Mouse (Mus musculus) intestine, embryonic 16.5 days (tissue): Measurements from ENCODE around the gene Ppp1cc. TPM values are rescaled to one million over a fixed set of nuclear protein-coding genes. Genes with fewer than 3 reads are reported as not detected.
"Not testable (repeated sequence)": the region's sequence is repeated elsewhere in the genome, so short reads cannot be mapped to it uniquely, and the experiment has no call there.

Experiments used
- ATAC-seq: fragments of 200-750 bp; cut with Nextera tagmentation; 2 replicates; pipeline ENCODE4 v1.8.0; 2017; ENCODE audit warnings: moderate TSS enrichment, moderate library complexity
- H3K27ac ChIP-seq: fragments of 300-500 bp; sonication (generic); 2 replicates; pipeline ENCODE4 v1.5.1; 2014; ENCODE audit warnings: mild to moderate bottlenecking, low read length
- H3K27me3 ChIP-seq: fragments of 300-500 bp; sonication (generic); replicated peaks from 2 replicates; pipeline ENCODE4 v1.6.1; 2014; ENCODE audit warnings: low read length, control low read depth, mixed read lengths; ENCODE audit not compliant: control insufficient read depth, insufficient read depth
- H3K36me3 ChIP-seq: fragments of 300-500 bp; sonication (generic); 2 replicates; pipeline ENCODE4 v1.6.1; 2014; ENCODE audit warnings: low read length, control low read depth; ENCODE audit not compliant: control insufficient read depth, insufficient read depth
- H3K4me1 ChIP-seq: fragments of 300-500 bp; sonication (generic); 2 replicates; pipeline ENCODE4 v1.6.1; 2014; ENCODE audit warnings: low read length, control low read depth, mixed read lengths; ENCODE audit not compliant: control insufficient read depth, insufficient read depth
- H3K4me2 ChIP-seq: fragments of 300-500 bp; sonication (generic); 2 replicates; pipeline ENCODE4 v1.6.1; 2014; ENCODE audit warnings: low read depth, low read length, control low read depth
- H3K4me3 ChIP-seq: fragments of 300-500 bp; sonication (generic); 2 replicates; pipeline ENCODE4 v1.5.1; 2014; ENCODE audit warnings: mild to moderate bottlenecking, low read length
- H3K9ac ChIP-seq: fragments of 300-500 bp; sonication (generic); 2 replicates; pipeline ENCODE4 v1.6.1; 2014; ENCODE audit warnings: low read depth, low read length
- H3K9me3 ChIP-seq: fragments of 300-500 bp; sonication (generic); 2 replicates; pipeline ENCODE4 v1.6.1; 2016; ENCODE audit warnings: low read length, control low read depth; ENCODE audit not compliant: control insufficient read depth
- WGBS: fragments of 180-500 bp; shearing (Covaris S2); extraction: QIAGEN DNeasy Blood & Tissue Kit; methylation state at CpG from one replicate; pipeline ENCODE4 v1.1.7; 2014; 5-methylcytosine and 5-hydroxymethylcytosine counted together
- polyA plus RNA-seq: library from polyadenylated mRNA; unstranded; fragments of >200 nt; fragmentation: Nextera tagmentation; extraction: Ambion mirVana; gene quantifications from 2 replicates; pipeline ENCODE4 v1.2.1, GENCODE M21; 2015

The Ppp1cc gene
- polyA plus RNA-seq, 1 experiment from 2014 or later, result 215 TPM

DNA sequence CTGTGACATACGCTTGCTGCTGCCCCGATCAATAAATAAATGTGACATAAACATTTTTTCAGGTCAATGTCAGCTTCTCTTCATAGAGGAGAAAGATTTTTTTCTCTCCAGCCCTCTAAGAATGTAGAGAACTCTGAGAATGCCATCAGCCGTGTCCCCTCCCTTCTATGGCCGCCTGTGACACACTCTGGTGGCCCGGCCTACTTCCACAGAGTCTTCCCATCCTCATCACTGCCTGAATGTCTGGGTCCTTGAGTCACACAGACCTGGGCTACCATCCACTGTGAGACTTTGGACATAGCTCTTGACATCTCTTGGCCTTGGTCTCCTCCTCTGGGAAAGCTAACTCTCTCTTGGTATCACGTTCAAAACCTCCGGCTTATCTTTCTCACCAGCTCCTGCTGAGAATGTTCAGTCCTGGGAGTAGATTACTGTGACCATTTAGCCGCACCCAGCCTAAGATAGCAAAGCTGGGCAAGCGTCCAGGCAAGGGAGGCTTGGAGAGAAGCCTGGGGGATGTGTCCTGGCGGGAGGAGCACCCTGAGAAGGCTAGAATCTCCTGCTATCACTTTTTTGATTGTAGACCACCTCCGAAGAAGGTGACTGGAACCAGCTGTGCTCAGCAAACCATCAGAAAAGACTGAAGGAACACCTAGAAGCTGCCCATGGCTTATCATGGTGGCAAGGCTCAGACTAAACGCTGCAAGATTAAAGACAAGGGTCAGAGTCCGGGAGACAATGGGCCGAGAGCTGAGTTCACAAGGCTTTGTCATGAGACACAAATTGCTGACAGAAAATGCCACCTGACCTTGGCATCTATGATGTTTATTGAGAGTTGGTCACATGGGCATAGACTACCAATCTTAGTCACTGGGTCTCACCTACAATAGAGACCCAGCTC, 21.3 kb upstream of the Ppp1cc start:
- Histone ChIP-seq H3K36me3 (no peaks in the 10 kb centered on the region), H3K4me2 (no peak overlapping the region), H3K9me3 (no peaks in the 10 kb centered on the region), H3K27ac (peak overlapping the region; percentile 67), H3K4me1 (peaks cover 15% of the 10 kb centered on the region), H3K4me3 (no peak overlapping the region), H3K9ac (0 out of 2 replicates have a peak overlapping the region, but pooled peaks have one; percentile 20), H3K27me3 (no peaks in the 10 kb centered on the region)
- WGBS, result 63% methylated on average over 14 of the region's 14 CpGs
- ATAC-seq, result peak; percentile 81

DNA sequence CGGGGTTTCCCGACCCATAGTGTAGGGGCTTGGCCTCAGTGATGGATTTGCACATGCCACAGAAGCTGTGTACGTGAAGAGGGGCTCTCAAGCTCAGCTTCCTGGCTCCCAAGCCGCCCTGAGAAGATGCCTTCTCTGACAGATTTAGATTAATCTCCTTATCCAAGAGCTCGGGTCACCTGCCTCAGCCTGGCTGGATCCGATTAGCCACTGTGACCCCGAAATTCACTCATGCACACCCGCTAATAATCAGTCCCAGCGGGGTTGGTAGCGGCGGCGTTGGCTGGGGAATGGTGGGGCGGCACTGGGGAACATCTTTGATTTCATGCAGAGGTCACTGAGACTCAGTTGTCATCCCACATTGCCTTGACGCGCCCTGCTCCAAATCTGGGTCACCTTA, 19.2 kb upstream of the Ppp1cc start:
- no peaks in the 10 kb centered on the region for H3K27me3 ChIP-seq
- H3K4me1 ChIP-seq, result peaks cover 8% of the 10 kb centered on the region; the same call in 1 of the 2 replicates
- 80% methylated on average over 15 of the region's 15 CpGs for WGBS
- H3K4me3 ChIP-seq, result no peak overlapping the region
- H3K36me3 ChIP-seq, result no peaks in the 10 kb centered on the region
- no peak for ATAC-seq
- no peak overlapping the region for H3K4me2 ChIP-seq
- H3K27ac ChIP-seq, result no peak overlapping the region
- H3K9ac ChIP-seq, result no peak overlapping the region
- no peaks in the 10 kb centered on the region for H3K9me3 ChIP-seq

GRCm38 (mm10) chr5:122139771-122140170, 18.3 kb upstream of the Ppp1cc start:
- H3K4me3 ChIP-seq, H3K9me3 ChIP-seq, H3K36me3 ChIP-seq, H3K27me3 ChIP-seq, ATAC-seq, H3K9ac ChIP-seq, H3K27ac ChIP-seq, H3K4me1 ChIP-seq, H3K4me2 ChIP-seq: not testable (repeated sequence)
- 69% methylated on average over 2 of the region's 2 CpGs for WGBS

DNA sequence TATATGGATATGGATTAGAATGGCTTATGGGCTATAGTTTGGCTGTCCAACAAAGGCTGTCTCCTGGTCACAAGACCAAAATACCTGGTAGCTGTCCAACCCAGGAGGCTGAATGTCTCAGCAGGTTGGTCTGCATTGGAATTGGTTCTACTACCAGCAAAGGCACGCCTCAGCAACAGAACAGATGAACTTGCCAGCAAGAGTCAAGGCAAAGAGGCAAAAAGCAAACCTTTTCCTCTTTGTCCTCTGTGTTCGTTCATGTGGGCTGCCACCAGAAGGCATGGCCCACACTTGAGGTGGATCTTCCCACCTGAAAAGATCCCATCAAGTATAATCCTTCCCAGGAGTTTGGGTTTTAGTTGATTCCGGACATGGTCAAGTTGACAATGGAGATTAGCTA, 17.4 kb upstream of the Ppp1cc start, which contains the start of gene Ccdc63:
Ccdc63 (minus strand) TSS at position 101 of the 400 bp plus-strand sequence.
- H3K36me3 ChIP-seq, result no peaks in the 10 kb centered on the region
- no peak within 1 kb of the TSS for H3K4me2 ChIP-seq
- WGBS, result 87% methylated on average over 3 of the region's 3 CpGs
- no peak within 1 kb of the TSS for H3K9ac ChIP-seq
- no peak within 1 kb of the TSS for H3K27ac ChIP-seq
- ATAC-seq, result no peak
- no peaks in the 10 kb centered on the region for H3K27me3 ChIP-seq
- no peaks in the 10 kb centered on the region for H3K9me3 ChIP-seq
- H3K4me3 ChIP-seq, result no peak within 1 kb of the TSS
- H3K4me1 ChIP-seq, result peaks cover 14% of the 10 kb centered on the region; the same call in 1 of the 2 replicates

DNA sequence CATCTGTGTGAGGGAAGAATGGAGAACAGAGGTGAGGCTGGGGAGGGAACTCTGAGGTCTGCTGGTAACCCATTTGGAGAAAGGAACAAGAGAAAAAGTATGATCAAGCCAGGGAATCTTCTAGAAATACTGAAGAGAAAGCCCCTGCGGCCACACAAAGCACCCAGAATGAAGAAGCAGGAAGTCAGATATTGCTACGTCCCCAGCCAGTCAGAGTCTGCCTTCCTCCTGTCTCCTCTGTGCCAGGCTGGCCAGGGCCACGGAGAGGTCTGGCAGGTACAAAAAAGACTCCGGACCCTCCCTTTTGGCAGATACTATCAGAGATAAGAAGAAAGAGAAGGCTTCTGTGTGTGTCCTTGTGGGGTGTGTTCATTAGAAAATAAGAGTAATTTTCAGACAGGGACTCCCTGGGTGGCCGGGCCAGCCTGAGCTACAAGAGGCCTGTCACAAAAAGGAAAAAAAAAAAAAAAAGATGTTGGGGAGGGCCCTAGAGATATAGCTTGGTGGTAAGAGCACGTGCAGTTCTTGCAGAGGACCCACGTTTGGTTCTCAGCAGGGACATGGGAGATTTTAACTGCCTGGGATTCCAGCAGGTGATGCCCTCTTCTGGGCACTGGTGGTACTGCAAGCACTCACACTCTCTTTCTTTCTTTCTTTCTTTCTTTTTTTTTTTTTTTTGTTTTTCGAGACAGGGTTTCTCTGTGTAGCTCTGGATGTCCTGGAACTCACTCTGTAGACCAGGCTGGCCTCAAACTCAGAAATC, 15.7 kb upstream of the Ppp1cc start:
- WGBS, result 49% methylated on average over 8 of the region's 8 CpGs
- Histone ChIP-seq H3K4me2 (no peak overlapping the region), H3K4me3 (no peak overlapping the region), H3K27ac (no peak overlapping the region), H3K27me3 (no peaks in the 10 kb centered on the region), H3K9me3 (no peaks in the 10 kb centered on the region), H3K9ac (no peak overlapping the region), H3K4me1 (peaks cover 8% of the 10 kb centered on the region; the same call in 1 of the 2 replicates), H3K36me3 (no peaks in the 10 kb centered on the region)
- ATAC-seq, result no peak

- Histone ChIP-seq H3K4me1 (peaks cover 5% of the 10 kb centered on the region; the same call in 1 of the 2 replicates), H3K9me3 (no peaks in the 10 kb centered on the region), H3K27ac (no peak overlapping the region), H3K4me3 (no peak overlapping the region), H3K36me3 (no peaks in the 10 kb centered on the region), H3K4me2 (no peak overlapping the region), H3K9ac (no peak overlapping the region), H3K27me3 (no peaks in the 10 kb centered on the region)
- 83% methylated on average over 15 of the region's 15 CpGs for WGBS
- no peak for ATAC-seq
Measured at GRCm38 (mm10) chr5:122143543-122143942, 14.5 kb upstream of the Ppp1cc start.

- no peak overlapping the region for H3K4me3 ChIP-seq
- 83% methylated on average over 4 of the region's 4 CpGs for WGBS
- H3K9me3 ChIP-seq, result no peaks in the 10 kb centered on the region
- no peaks in the 10 kb centered on the region for H3K36me3 ChIP-seq
- H3K4me1 ChIP-seq, result peaks cover 5% of the 10 kb centered on the region; the same call in 1 of the 2 replicates
- H3K27me3 ChIP-seq, result no peaks in the 10 kb centered on the region
- peak overlapping the region; percentile 85 for H3K27ac ChIP-seq
- ATAC-seq, result no peak
- no peak overlapping the region for H3K4me2 ChIP-seq
- H3K9ac ChIP-seq, result no peak overlapping the region
Measured at GRCm38 (mm10) chr5:122144825-122145224, 13.3 kb upstream of the Ppp1cc start.

DNA sequence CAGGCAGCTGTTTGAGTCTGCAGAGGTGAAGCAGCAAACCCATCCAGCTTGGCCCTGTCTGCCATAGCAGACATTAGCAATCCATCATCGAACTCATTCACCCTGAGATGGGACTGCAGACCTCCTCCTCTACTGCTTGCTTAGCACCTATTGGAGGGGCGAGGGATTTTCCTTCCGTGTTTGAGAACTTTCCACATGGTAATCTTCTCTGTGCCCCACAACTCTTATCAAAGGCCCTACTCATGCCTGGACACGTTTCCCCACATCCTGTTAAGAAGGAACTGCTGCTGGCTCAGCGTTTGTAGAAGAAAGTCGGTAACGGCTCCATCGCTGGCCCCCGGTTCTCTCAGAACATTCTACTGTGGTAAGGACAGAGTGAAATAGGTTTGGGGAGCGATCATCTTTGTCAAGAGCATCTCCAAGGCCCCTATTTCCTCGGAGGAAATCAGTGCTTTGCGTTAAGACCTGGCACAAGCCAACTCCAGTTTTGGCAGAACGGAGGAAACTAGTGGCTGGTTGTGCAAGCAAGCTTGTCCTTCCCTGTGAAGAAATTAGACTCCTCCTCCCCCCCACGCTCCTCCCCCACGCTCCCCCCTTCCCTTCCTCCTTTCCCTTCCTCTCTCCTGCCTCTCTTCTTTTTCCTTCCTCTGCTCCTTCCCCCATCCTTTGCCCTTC, 12.6 kb upstream of the Ppp1cc start:
- Histone ChIP-seq H3K9ac (peak overlapping the region; percentile 50), H3K27ac (peak overlapping the region; percentile 85), H3K4me2 (peak overlapping the region; percentile 40), H3K9me3 (no peaks in the 10 kb centered on the region), H3K4me1 (peaks cover 5% of the 10 kb centered on the region; the same call in 1 of the 2 replicates), H3K36me3 (no peaks in the 10 kb centered on the region), H3K4me3 (peak overlapping the region; percentile 21), H3K27me3 (no peaks in the 10 kb centered on the region)
- 41% methylated on average over 15 of the region's 15 CpGs for WGBS
- ATAC-seq, result peak; percentile 57; the same call in 1 of the 2 replicates
